Comparison of ENCODE assay signal across 22 mouse cellular contexts in genomic region chr15:103056396-103056795, GRCm38 (mm10). TPM values are rescaled to one million over a fixed set of nuclear protein-coding genes. Genes with fewer than 3 reads are reported as not detected.
DNase-seq lines count a peak whose midpoint lies in the region; ATAC-seq and TF ChIP-seq lines count a peak whose summit lies in the region.
"Had no signal": no experiment of that assay in that cellular context is flagged by ENCODE, and none has a peak within 500 bp of the region (broad histone marks: within the 10 kb centered on the region; RNA-seq: fewer than 3 reads in every experiment).

No protein-coding gene starts in this region.

- H3K36me3 ChIP-seq in hindbrain, embryonic 11.5 days (ENCODE audit: control insufficient read depth, insufficient read depth, low read length): no peaks in the 10 kb centered on the region
- H3K36me3 ChIP-seq in hindbrain, embryonic 10.5 days: no peaks in the 10 kb centered on the region
- H3K36me3 ChIP-seq in liver, postnatal 0 days (replicated peaks; ENCODE audit: insufficient read depth, low read length): no peaks in the 10 kb centered on the region
- no peaks in the 10 kb centered on the region for H3K36me3 ChIP-seq in liver, embryonic 11.5 days (ENCODE audit: control insufficient read depth, insufficient read depth, low read length)
- no peaks in the 10 kb centered on the region for H3K36me3 ChIP-seq in heart, embryonic 10.5 days
- H3K36me3 ChIP-seq: heart, embryonic 13.5 days; limb, embryonic 12.5 days; liver, embryonic 15.5 days; midbrain, embryonic 12.5 days had no signal

- ATAC-seq in hindbrain, embryonic 11.5 days (ENCODE audit: low FRiP score): no peak
- peak; percentile 41; the same call in 1 of the 2 replicates for ATAC-seq in liver, postnatal 0 days
- no peak for ATAC-seq in liver, embryonic 11.5 days (replicated peaks; ENCODE audit: low FRiP score)
- ATAC-seq: activated CD4-positive, CD25-positive, alpha-beta regulatory T cell, adult 4 months; CD4-positive, CD25-positive, alpha-beta regulatory T cell, adult 4 months; forebrain, embryonic 16.5 days had no signal

- peak overlapping the region; percentile 39 for H3K4me2 ChIP-seq in hindbrain, embryonic 11.5 days (replicated peaks; ENCODE audit: low read depth, low read length)
- no peak overlapping the region for H3K4me2 ChIP-seq in liver, postnatal 0 days (ENCODE audit: low read depth, low read length)
- no peak overlapping the region for H3K4me2 ChIP-seq in liver, embryonic 11.5 days
- H3K4me2 ChIP-seq: heart, embryonic 13.5 days; limb, embryonic 12.5 days; liver, embryonic 15.5 days; midbrain, embryonic 12.5 days had no signal

- no peaks in the 10 kb centered on the region for H3K4me1 ChIP-seq in hindbrain, embryonic 11.5 days (replicated peaks; ENCODE audit: control insufficient read depth, insufficient read depth, low read length)
- 0 out of 2 replicates have a peak, but pooled peaks cover 7% of the 10 kb centered on the region for H3K4me1 ChIP-seq in hindbrain, embryonic 10.5 days (replicated peaks)
- no peaks in the 10 kb centered on the region; the same call in 1 of the 2 replicates for H3K4me1 ChIP-seq in liver, postnatal 0 days (ENCODE audit: insufficient read depth)
- H3K4me1 ChIP-seq in liver, embryonic 11.5 days (replicated peaks; ENCODE audit: control insufficient read depth, insufficient read depth, low read length): no peaks in the 10 kb centered on the region
- 0 out of 2 replicates have a peak, but pooled peaks cover 2% of the 10 kb centered on the region for H3K4me1 ChIP-seq in heart, embryonic 10.5 days
- H3K4me1 ChIP-seq: liver, embryonic 15.5 days; midbrain, embryonic 12.5 days had no signal

- peak overlapping the region; percentile 71 for H3K27ac ChIP-seq in hindbrain, embryonic 11.5 days (ENCODE audit: low read depth, low read length)
- no peak overlapping the region for H3K27ac ChIP-seq in hindbrain, embryonic 10.5 days
- no peak overlapping the region for H3K27ac ChIP-seq in liver, postnatal 0 days (ENCODE audit: low read depth)
- no peak overlapping the region for H3K27ac ChIP-seq in liver, embryonic 11.5 days (ENCODE audit: low read depth, low read length)
- no peak overlapping the region for H3K27ac ChIP-seq in heart, embryonic 10.5 days
- H3K27ac ChIP-seq: gastrocnemius, adult 2 months; heart, embryonic 13.5 days; limb, embryonic 12.5 days; liver, embryonic 15.5 days; midbrain, embryonic 12.5 days had no signal

- no peak for TF ChIP-seq EP300 in liver, postnatal 0 days (IDR thresholded peaks at IDR 0.05; ENCODE audit: low read depth)

- no peak for TF ChIP-seq CTCF in liver, postnatal 0 days (IDR thresholded peaks at IDR 0.05; ENCODE audit: low read depth)

- H3K4me3 ChIP-seq in hindbrain, embryonic 11.5 days (ENCODE audit: low read depth, low read length): peak overlapping the region; percentile 17; the same call in 1 of the 2 replicates
- H3K4me3 ChIP-seq in hindbrain, embryonic 10.5 days: no peak overlapping the region
- no peak overlapping the region for H3K4me3 ChIP-seq in liver, postnatal 0 days (ENCODE audit: low read depth, low read length)
- H3K4me3 ChIP-seq in liver, embryonic 11.5 days (ENCODE audit: low read depth, low read length): no peak overlapping the region
- no peak overlapping the region for H3K4me3 ChIP-seq in heart, embryonic 10.5 days
- H3K4me3 ChIP-seq: gastrocnemius, adult 2 months; heart, embryonic 13.5 days; limb, embryonic 12.5 days; liver, embryonic 15.5 days; midbrain, embryonic 12.5 days had no signal

- no peak for DNase-seq in hindbrain, embryonic 11.5 days (ENCODE audit: low spot score)
- DNase-seq in hindbrain, embryonic 10.5 days (ENCODE audit: low spot score): no peak
- DNase-seq in liver, postnatal 0 days: no peak
- DNase-seq in liver, embryonic 11.5 days (ENCODE audit: low spot score): no peak
- peak; percentile 50 for DNase-seq in kidney, postnatal 14 days
- no peak for DNase-seq in heart, embryonic 10.5 days (ENCODE audit: low spot score)
- no peak for DNase-seq in thymus, postnatal 14 days
- DNase-seq: adrenal gland, postnatal 10 days; cerebellum, adult 9-11 months; embryo, embryonic 11 days; gastrocnemius, adult 2 months; heart, adult 11 months; lung, postnatal 10 days; retina, postnatal 1 day had no signal

- 45% methylated on average over 2 of the region's 2 CpGs for WGBS in hindbrain, embryonic 11.5 days
- WGBS in hindbrain, embryonic 10.5 days: 46% methylated on average over 2 of the region's 2 CpGs
- 37% methylated on average over 2 of the region's 2 CpGs for WGBS in liver, postnatal 0 days (ENCODE audit: insufficient replicate concordance)
- WGBS in liver, embryonic 11.5 days: 43% methylated on average over 2 of the region's 2 CpGs
- WGBS in heart, embryonic 10.5 days: 38% methylated on average over 2 of the region's 2 CpGs

- H3K9me3 ChIP-seq in hindbrain, embryonic 11.5 days (ENCODE audit: control insufficient read depth, low read length): no peaks in the 10 kb centered on the region
- no peaks in the 10 kb centered on the region for H3K9me3 ChIP-seq in hindbrain, embryonic 10.5 days
- H3K9me3 ChIP-seq in liver, postnatal 0 days (ENCODE audit: low read length): no peaks in the 10 kb centered on the region
- no peaks in the 10 kb centered on the region for H3K9me3 ChIP-seq in liver, embryonic 11.5 days (ENCODE audit: control insufficient read depth, low read length)
- no peaks in the 10 kb centered on the region for H3K9me3 ChIP-seq in heart, embryonic 10.5 days
- H3K9me3 ChIP-seq: heart, embryonic 13.5 days; limb, embryonic 12.5 days; liver, embryonic 15.5 days; midbrain, embryonic 12.5 days had no signal

- H3K9ac ChIP-seq in hindbrain, embryonic 11.5 days (ENCODE audit: low read depth, low read length): 0 out of 2 replicates have a peak overlapping the region, but pooled peaks have one; percentile 23
- H3K9ac ChIP-seq in liver, postnatal 0 days (replicated peaks): no peak overlapping the region
- no peak overlapping the region for H3K9ac ChIP-seq in liver, embryonic 11.5 days (ENCODE audit: low read depth, low read length)
- H3K9ac ChIP-seq: heart, embryonic 13.5 days; limb, embryonic 12.5 days; liver, embryonic 15.5 days; midbrain, embryonic 12.5 days had no signal

- H3K27me3 ChIP-seq in hindbrain, embryonic 11.5 days (ENCODE audit: control insufficient read depth, insufficient read depth, low read length): peaks cover 65% of the 10 kb centered on the region
- H3K27me3 ChIP-seq in hindbrain, embryonic 10.5 days (ENCODE audit: insufficient read depth, poor library complexity, severe bottlenecking): peaks cover 98% of the 10 kb centered on the region
- peaks cover 68% of the 10 kb centered on the region for H3K27me3 ChIP-seq in liver, postnatal 0 days (ENCODE audit: insufficient read depth, low read length)
- H3K27me3 ChIP-seq in liver, embryonic 11.5 days (replicated peaks; ENCODE audit: control insufficient read depth, insufficient read depth, low read length): peaks cover 78% of the 10 kb centered on the region
- peaks cover 96% of the 10 kb centered on the region for H3K27me3 ChIP-seq in heart, embryonic 10.5 days (ENCODE audit: insufficient read depth, poor library complexity, severe bottlenecking)

RNA-seq across cellular contexts. Expression of gene Hoxc4, which starts 37.7 kb away (rescaled TPM):
- 37.3 and 37.8 TPM in 2 replicates for polyA plus RNA-seq in hindbrain, embryonic 11.5 days (2014; fragmentation: Nextera tagmentation; extraction: Ambion mirVana)
- polyA plus RNA-seq in hindbrain, embryonic 10.5 days (2016; fragmentation: Nextera tagmentation; extraction: Ambion mirVana): 1.5 and 29.6 TPM in 2 replicates
- 0.07 and 0.11 TPM in 2 replicates for polyA plus RNA-seq in liver, postnatal 0 days (2015; fragmentation: Nextera tagmentation; extraction: Ambion mirVana)
- polyA plus RNA-seq in liver, embryonic 11.5 days (2014; fragmentation: Nextera tagmentation; extraction: Ambion mirVana): 5.9 and 6.2 TPM in 2 replicates
- 0.81 and 6.6 TPM in 2 replicates for polyA plus RNA-seq in heart, embryonic 10.5 days (2016; fragmentation: Nextera tagmentation; extraction: Ambion mirVana)
- polyA plus RNA-seq: activated CD4-positive, CD25-positive, alpha-beta regulatory T cell, adult 4 months; CD4-positive, CD25-positive, alpha-beta regulatory T cell, adult 4 months; forebrain, embryonic 16.5 days had no signal

RNA-seq across cellular contexts. Expression of gene Hoxc6, which starts 58.3 kb away (rescaled TPM):
- polyA plus RNA-seq in hindbrain, embryonic 11.5 days (2014; fragmentation: Nextera tagmentation; extraction: Ambion mirVana): 0.45 and 5.4 TPM in 2 replicates
- not detected in 2 replicates for polyA plus RNA-seq in hindbrain, embryonic 10.5 days (2016; fragmentation: Nextera tagmentation; extraction: Ambion mirVana)
- not detected in 2 replicates for polyA plus RNA-seq in liver, postnatal 0 days (2015; fragmentation: Nextera tagmentation; extraction: Ambion mirVana)
- polyA plus RNA-seq in liver, embryonic 11.5 days (2014; fragmentation: Nextera tagmentation; extraction: Ambion mirVana): 1.3 and 1.5 TPM in 2 replicates
- 0.23 and 1.8 TPM in 2 replicates for polyA plus RNA-seq in heart, embryonic 10.5 days (2016; fragmentation: Nextera tagmentation; extraction: Ambion mirVana)
- polyA plus RNA-seq: activated CD4-positive, CD25-positive, alpha-beta regulatory T cell, adult 4 months; CD4-positive, CD25-positive, alpha-beta regulatory T cell, adult 4 months; forebrain, embryonic 16.5 days; midbrain, embryonic 12.5 days; thymus, postnatal 0 days had no signal
